Mouse (Mus musculus): ENCODE measurements at regions not wholly inside any gene's neighbourhood (a gene's known extent, or its start where the extent isn't known, plus 50 kb on each side); places are given as distances from the start of the nearest gene placed in this dataset.

GRCm38 (mm10) chr8:98755795-98756194 lies 660.5 kb downstream of the Cdh8 start:
- H3K27ac ChIP-seq (replicated peaks; ENCODE audit: insufficient read depth, low read depth, low read length), result no peak overlapping the region
- no peak for DNase-seq (ENCODE audit: extremely low read depth, low read depth, low spot score)
- no peaks in the 10 kb centered on the region for H3K4me1 ChIP-seq (ENCODE audit: control insufficient read depth, insufficient read depth, low read length)
- WGBS, result 72% methylated on average over 2 of the region's 2 CpGs
- no peak overlapping the region for H3K9ac ChIP-seq (ENCODE audit: low read depth, low read length)
- no peaks in the 10 kb centered on the region for H3K36me3 ChIP-seq (ENCODE audit: control insufficient read depth, insufficient read depth, low read length)
- no peak for TF ChIP-seq POLR2A (IDR thresholded peaks at IDR 0.05; ENCODE audit: extremely low read depth, insufficient read depth, low read length)
- TF ChIP-seq CTCF (IDR thresholded peaks at IDR 0.05; ENCODE audit: low read depth, low read length), result no peak
- H3K4me3 ChIP-seq (ENCODE audit: insufficient read depth, low read depth, low read length), result no peak overlapping the region
- H3K79me2 ChIP-seq (ENCODE audit: control insufficient read depth, insufficient read depth, low read length), result no peaks in the 10 kb centered on the region
- no peaks in the 10 kb centered on the region for H3K27me3 ChIP-seq (ENCODE audit: control insufficient read depth, insufficient read depth, low read length)

DNA sequence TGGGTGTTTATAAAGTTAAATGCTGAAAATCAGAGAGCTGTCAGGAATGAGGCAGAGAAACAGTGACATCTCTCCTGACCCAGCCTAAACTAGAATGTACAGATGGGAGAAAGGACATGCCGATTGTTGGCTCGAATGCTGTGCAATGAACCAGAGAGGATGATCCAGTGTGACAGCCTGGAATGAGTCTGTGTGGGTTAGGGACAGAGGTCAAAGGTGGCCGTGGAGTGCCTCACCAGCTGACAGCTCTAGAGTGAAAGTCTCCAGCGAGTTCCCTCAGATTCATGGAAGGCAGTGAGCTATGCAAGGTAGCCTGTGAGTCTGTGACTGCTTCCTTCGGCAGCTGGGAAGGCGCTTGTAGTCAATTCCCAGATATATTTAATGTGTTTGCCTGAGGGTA lies 663.9 kb downstream of the Cdh8 start:
- no peak overlapping the region for H3K9ac ChIP-seq (ENCODE audit: low read depth, low read length)
- no peak for DNase-seq (ENCODE audit: extremely low read depth, low read depth, low spot score)
- TF ChIP-seq CTCF (IDR thresholded peaks at IDR 0.05; ENCODE audit: low read depth, low read length) (no peak), POLR2A (IDR thresholded peaks at IDR 0.05; ENCODE audit: extremely low read depth, insufficient read depth, low read length) (no peak)
- no peaks in the 10 kb centered on the region for H3K27me3 ChIP-seq (ENCODE audit: control insufficient read depth, insufficient read depth, low read length)
- 36% methylated on average over 6 of the region's 6 CpGs for WGBS
- H3K36me3 ChIP-seq (ENCODE audit: control insufficient read depth, insufficient read depth, low read length), result no peaks in the 10 kb centered on the region
- H3K27ac ChIP-seq (replicated peaks; ENCODE audit: insufficient read depth, low read depth, low read length), result no peak overlapping the region
- no peak overlapping the region for H3K4me3 ChIP-seq (ENCODE audit: insufficient read depth, low read depth, low read length)
- H3K4me1 ChIP-seq (ENCODE audit: control insufficient read depth, insufficient read depth, low read length), result no peaks in the 10 kb centered on the region
- H3K79me2 ChIP-seq (ENCODE audit: control insufficient read depth, insufficient read depth, low read length), result no peaks in the 10 kb centered on the region

- no peak overlapping the region for H3K9ac ChIP-seq (ENCODE audit: low read depth, low read length)
- no peak for DNase-seq (ENCODE audit: extremely low read depth, low read depth, low spot score)
Measured at GRCm38 (mm10) chr8:98707753-98708152, 708.5 kb downstream of the Cdh8 start.

GRCm38 (mm10) chr8:98706122-98706521 lies 710.1 kb downstream of the Cdh8 start:
- no peaks in the 10 kb centered on the region for H3K4me1 ChIP-seq (ENCODE audit: control insufficient read depth, insufficient read depth, low read length)
- H3K36me3 ChIP-seq (ENCODE audit: control insufficient read depth, insufficient read depth, low read length), result no peaks in the 10 kb centered on the region
- no peak overlapping the region for H3K9ac ChIP-seq (ENCODE audit: low read depth, low read length)
- no peak overlapping the region for H3K4me3 ChIP-seq (ENCODE audit: insufficient read depth, low read depth, low read length)
- 59% methylated on average over 4 of the region's 4 CpGs for WGBS
- H3K27me3 ChIP-seq (ENCODE audit: control insufficient read depth, insufficient read depth, low read length), result no peaks in the 10 kb centered on the region
- H3K27ac ChIP-seq (replicated peaks; ENCODE audit: insufficient read depth, low read depth, low read length), result no peak overlapping the region
- DNase-seq (ENCODE audit: extremely low read depth, low read depth, low spot score), result no peak
- H3K79me2 ChIP-seq (ENCODE audit: control insufficient read depth, insufficient read depth, low read length), result no peaks in the 10 kb centered on the region
- no peak for TF ChIP-seq CTCF (IDR thresholded peaks at IDR 0.05; ENCODE audit: low read depth, low read length)
- TF ChIP-seq POLR2A (IDR thresholded peaks at IDR 0.05; ENCODE audit: extremely low read depth, insufficient read depth, low read length), result no peak

More at GRCm38 (mm10) chr8:98707753-98708152, 708.5 kb downstream of the Cdh8 start:
- no peaks in the 10 kb centered on the region for H3K4me1 ChIP-seq (ENCODE audit: control insufficient read depth, insufficient read depth, low read length)
- TF ChIP-seq POLR2A (IDR thresholded peaks at IDR 0.05; ENCODE audit: extremely low read depth, insufficient read depth, low read length) (no peak), CTCF (IDR thresholded peaks at IDR 0.05; ENCODE audit: low read depth, low read length) (no peak)
- 67% methylated on average over 1 of the region's 1 CpGs for WGBS
- H3K36me3 ChIP-seq (ENCODE audit: control insufficient read depth, insufficient read depth, low read length), result no peaks in the 10 kb centered on the region
- no peaks in the 10 kb centered on the region for H3K27me3 ChIP-seq (ENCODE audit: control insufficient read depth, insufficient read depth, low read length)
- H3K27ac ChIP-seq (replicated peaks; ENCODE audit: insufficient read depth, low read depth, low read length), result no peak overlapping the region
- no peak overlapping the region for H3K4me3 ChIP-seq (ENCODE audit: insufficient read depth, low read depth, low read length)
- no peaks in the 10 kb centered on the region for H3K79me2 ChIP-seq (ENCODE audit: control insufficient read depth, insufficient read depth, low read length)

DNA sequence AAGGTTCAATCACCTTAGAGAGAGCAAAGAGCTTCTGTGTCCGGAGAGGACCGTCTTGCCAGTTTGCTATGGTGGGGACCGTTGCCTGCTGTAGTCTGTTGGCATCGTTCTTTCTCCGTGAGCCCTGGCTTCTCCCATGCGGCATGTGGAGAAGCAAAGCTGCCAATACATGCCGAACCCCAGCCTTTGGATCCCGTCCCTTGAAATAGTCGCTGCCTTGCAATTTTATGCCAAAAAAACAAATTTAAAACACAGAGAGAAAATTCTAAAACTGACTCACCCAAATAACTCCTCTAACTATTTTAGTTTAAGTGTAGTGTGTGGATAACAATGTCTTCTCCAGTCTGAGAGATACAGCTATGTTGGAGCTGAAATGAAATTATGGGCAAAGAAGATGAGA lies 731.1 kb downstream of the Cdh8 start:
- Histone ChIP-seq H3K4me1 (ENCODE audit: control insufficient read depth, insufficient read depth, low read length) (no peaks in the 10 kb centered on the region), H3K27me3 (ENCODE audit: control insufficient read depth, insufficient read depth, low read length) (no peaks in the 10 kb centered on the region), H3K4me3 (ENCODE audit: insufficient read depth, low read depth, low read length) (no peak overlapping the region), H3K9ac (ENCODE audit: low read depth, low read length) (no peak overlapping the region), H3K79me2 (ENCODE audit: control insufficient read depth, insufficient read depth, low read length) (no peaks in the 10 kb centered on the region), H3K27ac (replicated peaks; ENCODE audit: insufficient read depth, low read depth, low read length) (no peak overlapping the region), H3K36me3 (ENCODE audit: control insufficient read depth, insufficient read depth, low read length) (no peaks in the 10 kb centered on the region)
- TF ChIP-seq CTCF (IDR thresholded peaks at IDR 0.05; ENCODE audit: low read depth, low read length) (no peak), POLR2A (IDR thresholded peaks at IDR 0.05; ENCODE audit: extremely low read depth, insufficient read depth, low read length) (no peak)
- 89% methylated on average over 9 of the region's 9 CpGs for WGBS
- DNase-seq (ENCODE audit: extremely low read depth, low read depth, low spot score), result no peak

- Histone ChIP-seq H3K36me3 (ENCODE audit: control insufficient read depth, insufficient read depth, low read length) (no peaks in the 10 kb centered on the region), H3K4me1 (ENCODE audit: control insufficient read depth, insufficient read depth, low read length) (no peaks in the 10 kb centered on the region), H3K27ac (replicated peaks; ENCODE audit: insufficient read depth, low read depth, low read length) (no peak overlapping the region), H3K27me3 (ENCODE audit: control insufficient read depth, insufficient read depth, low read length) (no peaks in the 10 kb centered on the region), H3K9ac (ENCODE audit: low read depth, low read length) (no peak overlapping the region), H3K4me3 (ENCODE audit: insufficient read depth, low read depth, low read length) (no peak overlapping the region), H3K79me2 (ENCODE audit: control insufficient read depth, insufficient read depth, low read length) (no peaks in the 10 kb centered on the region)
- DNase-seq (ENCODE audit: extremely low read depth, low read depth, low spot score), result no peak
- TF ChIP-seq POLR2A (IDR thresholded peaks at IDR 0.05; ENCODE audit: extremely low read depth, insufficient read depth, low read length), result no peak
- TF ChIP-seq CTCF (IDR thresholded peaks at IDR 0.05; ENCODE audit: low read depth, low read length), result no peak
- 84% methylated on average over 6 of the region's 6 CpGs for WGBS
Measured at GRCm38 (mm10) chr8:98684531-98684930, 731.7 kb downstream of the Cdh8 start.
